Mouse (Mus musculus): ENCODE measurements at regions not wholly inside any gene's neighbourhood (a gene's known extent, or its start where the extent isn't known, plus 50 kb on each side); places are given as distances from the start of the nearest gene placed in this dataset.
A peak's percentile ranks its signal among the peaks of the same experiment; 100 is the strongest.

DNA sequence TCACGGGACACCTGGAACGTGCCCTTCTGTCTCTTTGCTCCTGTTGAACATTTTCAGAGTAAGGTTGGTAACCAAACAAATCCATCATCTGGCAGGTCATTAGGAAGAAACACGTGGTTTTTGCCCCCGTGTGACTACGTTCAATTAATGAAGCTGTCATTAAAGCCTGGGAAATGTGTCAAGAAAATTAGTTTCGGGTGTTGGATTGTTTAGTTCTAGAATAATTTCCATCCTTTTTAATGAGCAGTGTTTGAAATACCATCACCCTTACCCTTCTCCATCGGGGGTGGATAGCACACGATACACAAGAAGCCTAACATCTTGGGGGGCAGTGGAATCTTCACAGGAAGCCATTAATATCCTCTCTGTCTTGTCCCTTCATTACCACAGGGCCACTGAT, 107.7 kb downstream of the Far1 start:
- no peak for DNase-seq

DNA sequence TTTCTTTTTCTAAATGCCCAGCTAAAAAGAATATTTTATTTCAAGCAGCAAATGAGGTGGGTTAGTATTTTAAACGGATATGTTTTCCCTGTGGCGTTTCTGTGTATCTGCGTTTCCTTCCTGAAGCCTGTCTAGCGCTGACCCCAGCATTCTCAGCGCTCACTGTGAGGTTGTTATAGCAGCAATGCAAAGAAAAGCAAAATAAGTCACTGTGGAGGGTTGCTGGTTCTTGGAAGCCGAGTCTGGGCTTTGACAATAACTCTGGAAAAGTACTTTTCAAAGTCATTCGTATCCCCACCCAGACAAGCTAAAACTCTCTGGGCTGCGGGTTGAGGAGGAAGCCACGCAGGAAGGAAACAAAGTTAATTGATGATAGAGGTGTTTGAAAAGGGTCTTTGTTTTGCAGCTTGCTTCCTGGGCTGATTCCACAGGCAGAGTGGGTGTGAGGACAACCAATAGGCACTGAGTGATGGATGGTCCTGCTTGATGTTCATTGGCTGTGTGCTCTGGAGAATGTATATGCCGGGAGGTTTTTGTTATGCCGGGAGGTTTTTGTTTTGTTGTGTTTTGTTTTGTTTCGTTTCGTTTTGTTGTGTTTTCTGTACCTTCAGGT, 108.4 kb downstream of the Far1 start:
- no peak for DNase-seq

DNA sequence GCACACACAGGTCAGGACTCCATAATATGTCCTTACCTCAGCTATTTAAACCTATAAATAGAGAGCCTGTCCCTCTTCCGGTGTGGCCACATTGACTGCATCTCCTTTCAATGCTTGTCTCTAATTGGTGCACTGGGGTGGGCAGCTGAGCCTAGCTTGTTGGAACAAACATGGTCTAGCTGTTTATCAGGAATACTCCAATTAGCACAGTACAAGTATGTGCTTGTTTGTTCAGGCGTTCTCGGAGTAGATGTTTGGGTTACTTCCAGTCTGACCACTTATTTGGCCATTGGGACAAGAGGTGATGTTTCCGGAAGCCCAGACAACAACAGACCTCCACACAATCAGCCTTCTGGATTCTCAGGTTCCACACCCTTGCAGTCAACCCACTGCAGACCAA, 109.7 kb downstream of the Far1 start:
- DNase-seq, result no peak

GRCm38 (mm10) chr7:113623962-113624361, 110.3 kb downstream of the Far1 start:
- DNase-seq, result no peak

- no peak for DNase-seq
Measured at GRCm38 (mm10) chr7:113626734-113627133, 113.1 kb downstream of the Far1 start.

GRCm38 (mm10) chr7:113637011-113637600, 123.5 kb downstream of the Far1 start:
- DNase-seq, result no peak

- no peak for DNase-seq
Measured at GRCm38 (mm10) chr7:113638098-113638497, 124.5 kb downstream of the Far1 start.

DNA sequence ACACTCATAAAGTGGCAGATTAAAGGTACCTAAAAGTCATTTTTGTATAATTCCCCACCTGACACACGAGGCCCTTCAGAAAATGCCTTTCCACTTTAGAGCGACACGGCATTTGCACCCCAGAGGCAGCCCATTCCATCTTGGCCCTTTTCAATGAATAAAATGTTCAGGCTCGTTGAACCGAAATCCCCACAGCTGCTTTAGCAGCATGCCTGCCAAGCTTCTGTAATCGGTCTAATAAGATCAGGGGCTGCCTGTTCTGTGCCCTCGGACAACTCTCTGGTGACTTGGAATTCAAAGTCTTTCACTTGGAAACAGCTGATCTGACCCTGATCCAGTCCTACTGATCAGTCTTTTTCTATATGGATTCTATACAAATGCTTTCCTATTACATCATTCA, 123.3 kb upstream of the Spon1 start:
- DNase-seq, result no peak

DNA sequence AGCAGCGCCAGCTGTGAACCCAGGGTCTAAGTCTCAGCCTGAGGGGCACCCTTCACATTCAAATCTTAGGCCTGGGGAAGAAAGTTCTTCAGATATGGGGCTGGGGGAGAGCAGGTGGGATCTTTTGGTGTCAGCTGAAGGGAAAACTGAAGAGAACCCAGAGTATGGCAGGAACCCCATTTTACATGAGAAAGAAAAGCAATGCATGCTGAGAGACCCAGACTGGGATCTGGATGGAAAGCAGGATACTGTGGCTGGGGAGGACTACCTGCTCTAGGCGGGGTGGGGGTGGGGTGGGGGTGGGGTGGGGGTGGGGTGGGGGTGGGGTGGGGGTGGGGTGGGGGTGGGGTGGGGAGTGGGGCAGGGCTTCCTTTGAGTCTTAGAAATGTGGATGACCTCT, 115.2 kb upstream of the Spon1 start:
- DNase-seq, result no peak

- DNase-seq, result no peak
Measured at GRCm38 (mm10) chr7:113651696-113652095, 114.1 kb upstream of the Spon1 start.

GRCm38 (mm10) chr7:113653130-113653529, 112.7 kb upstream of the Spon1 start:
- peak; percentile 66 to 67 for DNase-seq

DNA sequence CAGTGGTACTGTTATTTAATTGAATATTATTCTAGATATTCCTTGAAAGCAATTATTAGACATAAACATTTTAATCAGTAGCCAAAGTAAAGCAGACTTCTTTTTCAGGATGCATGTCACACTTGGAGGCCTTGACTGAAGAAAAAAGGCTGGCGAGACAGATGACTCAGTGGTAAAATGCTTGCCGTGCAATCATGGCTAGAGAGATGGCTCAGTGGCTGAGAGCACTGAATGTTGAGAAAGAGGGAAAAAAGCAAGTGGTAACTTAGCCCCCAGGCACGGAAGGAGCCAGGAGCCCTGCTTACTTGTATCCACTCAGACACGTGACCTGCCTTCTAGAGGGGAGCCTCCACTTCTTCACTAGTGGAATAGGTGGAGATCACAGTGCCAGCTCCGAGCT, 110.5 kb upstream of the Spon1 start:
- DNase-seq, result no peak

DNA sequence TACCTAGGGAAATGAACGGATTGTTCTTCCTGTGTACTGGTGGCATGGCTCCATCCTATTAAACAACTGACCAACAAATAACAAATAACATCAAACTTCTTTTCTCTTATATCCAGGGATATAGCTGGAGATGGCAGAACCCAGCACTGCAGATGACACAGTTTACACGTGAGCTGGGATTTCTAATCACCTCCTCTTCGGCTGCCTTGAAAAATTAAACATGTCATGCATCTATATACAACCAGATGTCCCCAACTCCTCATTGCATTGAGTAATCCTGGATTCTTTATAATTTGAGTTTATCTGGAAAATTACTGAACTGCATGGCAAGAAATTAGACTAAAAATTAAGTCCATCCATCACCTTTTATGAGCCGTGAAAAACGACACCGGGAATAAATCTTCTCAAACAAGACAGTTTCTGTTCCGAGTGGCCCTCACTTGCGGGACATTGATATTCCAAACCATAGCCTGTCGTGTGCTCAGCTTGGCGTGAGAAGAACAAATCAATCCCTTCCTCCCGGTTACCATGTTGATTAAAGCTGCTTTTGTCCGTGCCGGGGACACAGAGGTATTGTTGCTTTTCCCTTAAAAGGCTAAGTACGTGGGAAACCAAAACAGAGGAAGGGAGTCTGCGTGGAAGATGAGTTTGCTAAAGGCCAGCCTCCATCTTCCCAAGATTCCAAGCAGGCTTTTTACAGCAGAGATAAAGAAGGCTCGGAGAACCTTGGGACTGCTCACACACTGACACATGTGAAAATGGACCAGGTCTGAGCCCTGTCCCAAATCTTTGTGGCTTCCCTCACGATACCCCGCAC, 92.8 kb upstream of the Spon1 start:
- no peak for DNase-seq

DNA sequence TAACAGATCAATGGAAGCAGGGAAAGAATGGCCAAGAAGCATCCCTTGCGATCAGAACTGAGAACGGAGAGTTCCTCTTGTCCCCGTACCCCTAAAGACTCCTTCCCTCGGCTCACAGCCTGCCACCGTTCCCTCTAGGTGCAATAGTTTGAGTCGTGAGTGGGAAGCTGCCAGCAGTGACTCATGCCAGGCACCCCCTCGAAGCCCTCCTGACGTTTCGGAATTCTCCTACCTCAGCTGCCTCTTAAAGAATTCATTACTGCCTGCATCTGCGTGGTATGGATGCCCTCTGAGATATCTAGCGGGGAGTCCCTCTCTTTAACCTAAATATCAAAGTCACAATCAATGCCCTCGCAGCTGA, 92.2 kb upstream of the Spon1 start:
- DNase-seq, result no peak

DNA sequence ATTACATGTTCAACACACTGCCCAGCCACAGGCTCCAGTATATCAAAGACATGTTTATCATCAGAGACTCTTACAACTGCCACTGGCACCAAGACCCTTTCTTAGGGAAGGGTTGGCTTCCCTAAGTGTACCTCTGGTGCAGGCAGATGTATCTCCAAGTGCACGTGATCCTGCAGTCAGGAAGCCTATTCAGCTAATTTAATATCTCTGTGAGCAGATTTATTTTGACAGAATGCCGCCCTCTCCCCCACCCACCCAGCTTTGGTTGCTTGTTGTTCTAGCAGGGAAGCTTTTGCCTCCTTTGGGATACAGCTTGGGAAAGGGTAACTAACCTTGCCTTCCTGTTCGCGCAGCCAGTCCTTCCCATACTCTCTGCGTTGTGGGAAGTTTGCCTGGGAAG, 83.5 kb upstream of the Spon1 start:
- no peak for DNase-seq

- DNase-seq, result no peak
Measured at GRCm38 (mm10) chr7:113685349-113685748, 80.4 kb upstream of the Spon1 start.

DNA sequence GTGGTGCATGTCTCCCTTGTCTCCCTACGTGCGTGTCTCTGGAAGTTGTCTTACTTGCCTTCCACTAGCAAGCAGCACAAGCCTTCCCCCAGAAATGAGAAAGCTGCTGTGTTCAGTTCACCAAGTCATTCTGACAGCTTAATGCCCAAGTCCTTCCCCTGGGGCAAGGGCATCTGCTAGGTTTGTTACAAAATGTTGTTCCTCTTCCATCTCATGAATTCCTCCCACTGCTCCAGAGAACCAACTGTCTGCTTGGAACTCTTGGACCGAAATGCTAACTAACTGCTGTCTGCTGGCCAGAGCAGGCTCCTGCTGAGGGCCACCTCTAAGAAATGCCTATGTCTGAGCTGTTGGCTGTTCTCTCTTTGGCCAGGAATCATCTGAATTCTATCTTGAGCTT, 79.3 kb upstream of the Spon1 start:
- no peak for DNase-seq

- no peak for DNase-seq
Measured at GRCm38 (mm10) chr7:113687566-113687965, 78.2 kb upstream of the Spon1 start.

DNA sequence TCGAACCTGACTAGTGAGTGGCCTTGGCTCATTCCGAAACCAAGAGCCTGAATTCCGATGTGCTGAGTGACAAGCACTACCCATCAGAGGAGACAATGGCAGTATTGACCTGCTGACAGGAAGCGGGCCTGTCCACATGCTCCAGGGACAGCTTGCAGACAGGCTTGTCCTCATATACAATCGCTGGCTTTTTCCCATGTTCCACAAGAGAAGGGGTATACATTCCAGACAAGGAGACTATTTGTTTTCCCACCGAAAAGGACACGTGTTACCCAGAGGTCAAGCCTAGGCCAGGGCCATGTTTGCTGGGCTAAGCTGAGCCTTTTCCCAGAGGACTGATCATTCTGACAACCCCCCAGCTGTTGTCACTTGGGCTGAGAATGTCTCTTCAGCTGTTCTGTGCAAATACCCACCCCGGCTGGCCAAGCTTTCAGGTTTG, 77.5 kb upstream of the Spon1 start:
- no peak for DNase-seq

GRCm38 (mm10) chr7:113688717-113689116, 77.1 kb upstream of the Spon1 start:
- DNase-seq, result no peak

DNA sequence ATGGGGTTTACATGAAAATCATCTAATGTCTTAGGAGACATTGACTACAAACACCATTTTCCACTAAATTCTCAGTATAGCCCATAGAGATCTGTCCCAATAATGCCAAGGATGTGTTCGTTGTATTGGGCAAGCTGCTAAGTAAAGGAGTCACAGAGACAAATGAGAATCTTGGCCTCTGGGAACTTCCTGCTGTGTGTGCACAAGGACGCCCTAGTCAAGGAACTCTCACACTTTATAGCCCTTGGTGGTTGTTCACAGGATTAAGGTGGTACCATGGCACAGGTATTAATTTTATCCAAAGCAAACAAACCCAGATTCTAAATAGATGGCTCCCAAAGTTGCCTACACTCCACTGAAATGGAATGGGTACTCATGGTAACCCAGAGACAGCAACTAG, 76.7 kb upstream of the Spon1 start:
- no peak for DNase-seq

DNA sequence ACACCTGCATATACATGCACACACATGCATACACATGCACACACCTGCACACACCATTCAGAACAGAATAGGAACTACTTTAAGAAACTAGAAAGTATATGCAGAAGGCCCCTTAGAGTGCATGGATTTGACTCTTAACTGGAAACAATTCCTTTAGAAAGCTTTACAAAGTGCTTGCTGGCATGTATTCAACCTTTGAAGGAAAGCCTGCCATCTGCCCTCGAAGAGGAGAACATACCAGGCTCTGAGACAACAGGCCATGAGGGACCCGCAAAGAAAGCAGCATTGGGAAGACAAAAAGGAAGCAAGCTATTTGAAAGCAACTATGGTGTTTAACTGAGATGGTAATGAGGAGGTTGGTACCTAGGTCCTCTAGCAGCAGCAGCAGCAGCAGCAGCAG, 74.0 kb upstream of the Spon1 start:
- no peak for DNase-seq

GRCm38 (mm10) chr7:113693526-113693925, 72.3 kb upstream of the Spon1 start:
- DNase-seq, result no peak

GRCm38 (mm10) chr7:113694466-113694865, 71.3 kb upstream of the Spon1 start:
- DNase-seq, result no peak

Data from cerebellum, postnatal 36 days (tissue).